Mouse (Mus musculus) liver, adult 2 months (tissue): ENCODE measurements around the gene Hpd.
A peak's percentile ranks its signal among the peaks of the same experiment; 100 is the strongest.

ENCODE experiments used
- CTCF ChIP-seq: fragments of 200-500 bp; IDR thresholded peaks from 2 replicates; pipeline ENCODE4 v1.5.1; 2011; ENCODE audit warnings: low read depth, low read length, control low read depth
- POLR2A ChIP-seq: fragments of 200-500 bp; IDR thresholded peaks from 2 replicates; pipeline ENCODE4 v1.6.1; 2011; ENCODE audit warnings: low read length, control low read depth; ENCODE audit not compliant: insufficient read depth; ENCODE audit errors: extremely low read depth

- no peak for TF ChIP-seq CTCF
- peak; percentile 39; the same call in 1 of the 2 replicates for TF ChIP-seq POLR2A
Observed at GRCm38 (mm10) chr5:123136361-123137043, 46.0 kb downstream of the Hpd start.
